Mouse (Mus musculus) heart, adult 2 months (tissue): ENCODE results near the gene Pim3.
A peak's percentile ranks its signal among the peaks of the same experiment; 100 is the strongest.

ENCODE experiments used
- CTCF ChIP-seq: fragments of 200-600 bp; IDR thresholded peaks from 2 replicates; pipeline ENCODE4 v1.8.1; 2022; ENCODE audit warnings: antibody characterized with exemption, mild to moderate bottlenecking, moderate library complexity
- EP300 ChIP-seq: fragments of 200-500 bp; IDR thresholded peaks from 2 replicates; pipeline ENCODE4 v1.6.1; 2011; ENCODE audit warnings: low read depth, low read length, control low read depth; ENCODE audit not compliant: insufficient read depth
- POLR2A ChIP-seq: fragments of 200-500 bp; IDR thresholded peaks from 2 replicates; pipeline ENCODE4 v1.6.1; 2011; ENCODE audit warnings: mild to moderate bottlenecking, low read depth, low read length, control low read depth; ENCODE audit not compliant: insufficient read depth

DNA sequence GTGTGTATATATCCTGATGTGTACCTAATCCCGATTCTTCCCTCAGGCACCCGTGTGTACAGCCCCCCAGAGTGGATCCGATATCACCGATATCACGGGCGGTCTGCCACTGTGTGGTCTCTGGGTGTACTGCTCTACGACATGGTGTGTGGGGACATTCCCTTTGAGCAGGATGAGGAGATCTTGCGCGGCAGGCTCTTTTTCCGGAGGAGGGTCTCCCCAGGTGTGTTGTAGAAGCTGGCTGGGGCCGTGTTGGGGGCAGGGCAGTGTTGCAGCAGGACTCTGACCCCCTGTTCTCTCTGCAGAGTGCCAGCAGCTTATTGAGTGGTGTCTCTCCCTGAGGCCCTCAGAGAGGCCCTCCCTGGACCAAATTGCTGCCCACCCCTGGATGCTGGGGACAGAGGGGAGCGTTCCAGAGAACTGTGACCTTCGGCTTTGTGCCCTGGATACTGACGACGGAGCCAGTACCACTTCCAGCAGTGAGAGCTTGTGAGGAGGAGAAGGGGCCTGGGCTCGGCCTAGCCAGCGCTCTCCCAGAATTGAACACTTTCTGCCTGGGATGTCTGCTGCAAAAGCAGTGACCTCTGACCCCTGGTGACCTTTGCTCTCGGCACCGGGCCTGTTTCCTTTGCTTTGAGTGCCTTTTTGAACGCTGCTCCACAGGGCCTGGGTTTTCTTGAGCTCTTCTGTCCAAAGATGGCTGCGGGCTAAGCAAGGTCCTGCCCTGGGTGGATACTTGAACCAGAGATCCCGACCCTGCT lies 2.5 kb downstream of the Pim3 start:
- TF ChIP-seq CTCF, result peak; percentile 36
- 0 out of 2 replicates have a peak, but pooled peaks have one; percentile 9 for TF ChIP-seq POLR2A
- TF ChIP-seq EP300, result 0 out of 2 replicates have a peak, but pooled peaks have one; percentile 10
